Mouse (Mus musculus) stomach, postnatal 0 days (tissue): ENCODE measurements at regions not wholly inside any gene's neighbourhood (a gene's known extent, or its start where the extent isn't known, plus 50 kb on each side); places are given as distances from the start of the nearest gene placed in this dataset.

Source experiments
- CTCF ChIP-seq: IDR thresholded peaks from 2 replicates; pipeline ENCODE4 v1.5.1; 2016; ENCODE audit warnings: antibody characterized with exemption, low read depth, mild to moderate bottlenecking, moderate library complexity
- EP300 ChIP-seq: optimal IDR thresholded peaks from 2 replicates; pipeline ENCODE3; 2016; ENCODE audit warnings: antibody characterized with exemption

DNA sequence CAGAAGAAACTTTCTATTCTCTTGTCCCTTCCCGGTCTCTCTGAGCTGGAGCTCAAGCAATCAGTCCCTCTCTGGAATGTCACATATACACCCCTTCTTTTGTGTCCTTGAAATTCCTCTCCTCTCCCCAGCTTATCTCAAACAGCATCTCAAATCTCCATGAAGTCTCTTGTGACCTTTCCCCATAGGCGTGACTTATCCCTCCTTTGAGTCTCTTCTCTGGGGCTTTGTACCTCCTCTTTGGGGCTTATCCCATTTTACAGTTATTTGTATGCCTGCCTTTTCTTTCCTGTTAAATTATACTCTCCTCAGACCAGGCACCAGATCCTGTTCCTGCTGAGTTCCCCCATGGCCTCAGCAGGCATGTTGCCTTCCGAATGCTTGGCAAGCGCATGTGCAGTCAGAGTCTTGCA lies 152.8 kb downstream of the Pten start:
- TF ChIP-seq CTCF (no peak), EP300 (no peak)
